In the genomic region with DNA sequence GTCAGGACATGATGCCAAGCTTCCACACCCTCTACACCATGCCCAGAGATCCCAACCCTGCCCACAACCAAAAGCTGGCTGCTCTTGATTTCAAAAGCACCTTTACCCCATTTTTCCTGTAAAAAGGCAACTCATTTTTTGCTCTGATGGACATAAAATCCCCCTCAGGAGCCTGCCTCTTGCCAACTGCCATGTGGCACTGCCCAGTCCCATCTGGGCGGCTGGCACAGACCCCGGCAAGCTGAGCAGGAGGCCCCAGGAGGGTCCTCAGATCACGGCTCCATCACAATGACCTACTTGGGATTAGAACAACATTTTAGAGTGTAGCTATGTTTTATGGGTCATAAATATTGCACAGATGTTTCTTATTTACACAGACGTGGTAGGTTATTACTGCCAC, we compare ENCODE assay signal across 17 mouse cellular contexts. TPM values are rescaled to one million over a fixed set of nuclear protein-coding genes. Genes with fewer than 3 reads are reported as not detected.
DNase-seq lines count a peak whose midpoint lies in the region; ATAC-seq lines count a peak whose summit lies in the region.
"Had no signal": no experiment of that assay in that cellular context is flagged by ENCODE, and none has a peak within 500 bp of the region (broad histone marks: within the 10 kb centered on the region; RNA-seq: fewer than 3 reads in every experiment).

No protein-coding gene starts in this region.

- H3K9ac ChIP-seq in midbrain, embryonic 14.5 days (replicated peaks; ENCODE audit: low read length), result no peak overlapping the region
- H3K9ac ChIP-seq in midbrain, embryonic 15.5 days, result no peak overlapping the region
- no peak overlapping the region for H3K9ac ChIP-seq in limb, embryonic 11.5 days (ENCODE audit: low read length)
- H3K9ac ChIP-seq in kidney, embryonic 15.5 days, result no peak overlapping the region
- H3K9ac ChIP-seq: embryonic facial prominence, embryonic 13.5 days; liver, embryonic 15.5 days had no signal

- peak; percentile 27 for DNase-seq in adrenal gland, postnatal 14 days
- DNase-seq in adrenal gland, adult (ENCODE audit: inconsistent age in 2 of 2, low spot score in 1 of 2), result no peak
- peak; percentile 37 for DNase-seq in midbrain, embryonic 14.5 days
- DNase-seq in cerebellum, adult 8-10 months, result peak; percentile 85
- DNase-seq in limb, embryonic 11.5 days (ENCODE audit: low spot score), result no peak
- DNase-seq in kidney, adult 9 months, result no peak
- DNase-seq: adrenal gland, adult 8-10 months; kidney, adult 11 months; kidney, postnatal 4 days; lung, postnatal 14 days had no signal

- no peak overlapping the region for H3K4me2 ChIP-seq in midbrain, embryonic 14.5 days (ENCODE audit: low read length)
- no peak overlapping the region for H3K4me2 ChIP-seq in midbrain, embryonic 15.5 days
- no peak overlapping the region for H3K4me2 ChIP-seq in limb, embryonic 11.5 days (ENCODE audit: low read depth, severe bottlenecking)
- no peak overlapping the region for H3K4me2 ChIP-seq in kidney, embryonic 15.5 days
- H3K4me2 ChIP-seq: embryonic facial prominence, embryonic 13.5 days; liver, embryonic 15.5 days had no signal

- no peaks in the 10 kb centered on the region for H3K9me3 ChIP-seq in midbrain, embryonic 14.5 days (ENCODE audit: control insufficient read depth, low read length)
- H3K9me3 ChIP-seq in midbrain, embryonic 15.5 days, result no peaks in the 10 kb centered on the region
- H3K9me3 ChIP-seq in limb, embryonic 11.5 days (ENCODE audit: control insufficient read depth, low read length), result no peaks in the 10 kb centered on the region
- no peaks in the 10 kb centered on the region for H3K9me3 ChIP-seq in kidney, embryonic 15.5 days (replicated peaks)
- H3K9me3 ChIP-seq: embryonic facial prominence, embryonic 13.5 days; forebrain, embryonic 10.5 days; liver, embryonic 15.5 days; midbrain, embryonic 10.5 days had no signal

- H3K27ac ChIP-seq in midbrain, embryonic 14.5 days (replicated peaks; ENCODE audit: low read depth, low read length), result no peak overlapping the region
- no peak overlapping the region for H3K27ac ChIP-seq in midbrain, embryonic 15.5 days
- no peak overlapping the region for H3K27ac ChIP-seq in limb, embryonic 11.5 days (replicated peaks; ENCODE audit: low read depth, low read length)
- no peak overlapping the region for H3K27ac ChIP-seq in kidney, embryonic 15.5 days
- H3K27ac ChIP-seq: embryonic facial prominence, embryonic 13.5 days; forebrain, embryonic 10.5 days; liver, embryonic 15.5 days; midbrain, embryonic 10.5 days had no signal

- 69% methylated on average over 4 of the region's 4 CpGs for WGBS in midbrain, embryonic 14.5 days
- 52% methylated on average over 4 of the region's 4 CpGs for WGBS in midbrain, embryonic 15.5 days
- 19% methylated on average over 4 of the region's 4 CpGs for WGBS in limb, embryonic 11.5 days
- WGBS in kidney, embryonic 15.5 days, result 42% methylated on average over 4 of the region's 4 CpGs

- H3K4me3 ChIP-seq in midbrain, embryonic 14.5 days (replicated peaks; ENCODE audit: low read depth, low read length), result no peak overlapping the region
- H3K4me3 ChIP-seq in midbrain, embryonic 15.5 days, result no peak overlapping the region
- no peak overlapping the region for H3K4me3 ChIP-seq in limb, embryonic 11.5 days (ENCODE audit: low read depth, low read length)
- no peak overlapping the region for H3K4me3 ChIP-seq in kidney, embryonic 15.5 days (replicated peaks)
- H3K4me3 ChIP-seq: embryonic facial prominence, embryonic 13.5 days; forebrain, embryonic 10.5 days; liver, embryonic 15.5 days; midbrain, embryonic 10.5 days had no signal

- ATAC-seq in midbrain, embryonic 14.5 days (ENCODE audit: low FRiP score, low TSS enrichment), result no peak
- no peak for ATAC-seq in midbrain, embryonic 15.5 days (replicated peaks)
- ATAC-seq in limb, embryonic 11.5 days (ENCODE audit: insufficient number of reproducible peaks, low FRiP score, low TSS enrichment, low read depth), result peak; percentile 42; the same call in 1 of the 2 replicates
- ATAC-seq in kidney, embryonic 15.5 days (replicated peaks; ENCODE audit: low FRiP score), result no peak

- no peaks in the 10 kb centered on the region for H3K36me3 ChIP-seq in midbrain, embryonic 14.5 days (ENCODE audit: control insufficient read depth, insufficient read depth, low read length)
- no peaks in the 10 kb centered on the region for H3K36me3 ChIP-seq in midbrain, embryonic 15.5 days (replicated peaks)
- H3K36me3 ChIP-seq in limb, embryonic 11.5 days (ENCODE audit: control insufficient read depth, insufficient read depth, low read length), result no peaks in the 10 kb centered on the region
- no peaks in the 10 kb centered on the region for H3K36me3 ChIP-seq in kidney, embryonic 15.5 days
- H3K36me3 ChIP-seq: embryonic facial prominence, embryonic 13.5 days; forebrain, embryonic 10.5 days; liver, embryonic 15.5 days; midbrain, embryonic 10.5 days had no signal

- peaks cover 17% of the 10 kb centered on the region; the same call in 1 of the 2 replicates for H3K27me3 ChIP-seq in midbrain, embryonic 14.5 days (ENCODE audit: control insufficient read depth, insufficient read depth, low read length)
- peaks cover 10% of the 10 kb centered on the region; the same call in 1 of the 2 replicates for H3K27me3 ChIP-seq in midbrain, embryonic 15.5 days (replicated peaks)
- H3K27me3 ChIP-seq in limb, embryonic 11.5 days (ENCODE audit: control insufficient read depth, insufficient read depth, low read length), result no peaks in the 10 kb centered on the region
- H3K27me3 ChIP-seq in kidney, embryonic 15.5 days, result no peaks in the 10 kb centered on the region
- H3K27me3 ChIP-seq: liver, embryonic 15.5 days had no signal

- H3K4me1 ChIP-seq in midbrain, embryonic 14.5 days (ENCODE audit: control insufficient read depth, insufficient read depth, low read length), result peaks cover 6% of the 10 kb centered on the region; the same call in 1 of the 2 replicates
- peaks cover 9% of the 10 kb centered on the region; the same call in 1 of the 2 replicates for H3K4me1 ChIP-seq in midbrain, embryonic 15.5 days
- peaks cover 3% of the 10 kb centered on the region for H3K4me1 ChIP-seq in limb, embryonic 11.5 days (ENCODE audit: control insufficient read depth, insufficient read depth, low read length)
- H3K4me1 ChIP-seq in kidney, embryonic 15.5 days, result peaks cover 12% of the 10 kb centered on the region; the same call in 1 of the 2 replicates
- H3K4me1 ChIP-seq: liver, embryonic 15.5 days had no signal

RNA-seq across cellular contexts. Expression of gene Ptprt, which starts 22.3 kb away (rescaled TPM):
- 0.53 and 0.89 TPM in 2 replicates for total RNA-seq in adrenal gland, postnatal 14 days (2021)
- 15.7 and 17.2 TPM in 2 replicates for polyA plus RNA-seq in midbrain, embryonic 14.5 days (2014; fragmentation: Nextera tagmentation; extraction: Ambion mirVana)
- 14.8 and 15.0 TPM in 2 replicates for polyA plus RNA-seq in midbrain, embryonic 15.5 days (2015; fragmentation: Nextera tagmentation; extraction: Ambion mirVana)
- 2.1 and 2.4 TPM in 2 replicates for polyA plus RNA-seq in limb, embryonic 11.5 days (2014; fragmentation: Nextera tagmentation; extraction: Ambion mirVana)
- 2.9 and 3.2 TPM in 2 replicates for polyA plus RNA-seq in kidney, embryonic 15.5 days (2015; fragmentation: Nextera tagmentation; extraction: Ambion mirVana)
- total RNA-seq: common myeloid progenitor, adult 5-6 weeks had no signal

Comparison
In these comparisons a context has a peak if more than half of its experiments do, and no peak if none do; other contexts are left out.
1. DNase-seq: peak in adrenal gland, postnatal 14 days (single experiment), midbrain, embryonic 14.5 days (single experiment) and cerebellum, adult 8-10 months (single experiment); none in adrenal gland, adult (0 of 2), limb, embryonic 11.5 days (single experiment) and kidney, adult 9 months (single experiment).